ENCODE assay signal across 18 mouse cellular contexts in genomic region chr2:42059986-42060385, GRCm38 (mm10).
A peak's percentile ranks its signal among the peaks of the same experiment; 100 is the strongest.
DNase-seq lines count a peak whose midpoint lies in the region.
"Had no signal": no experiment of that assay in that cellular context is flagged by ENCODE, and none has a peak within 500 bp of the region (broad histone marks: within the 10 kb centered on the region; RNA-seq: fewer than 3 reads in every experiment).

No protein-coding gene starts in this region.

- intact Hi-C loops in left cerebral cortex, postnatal 10 days (cut with DNase I) = no loop called here

- peak; percentile 6 to 19 for DNase-seq in left cerebral cortex, adult 18-20 months (ENCODE audit: low spot score in 2 of 2)
- no peak for DNase-seq in left cerebral cortex, postnatal 10 days (ENCODE audit: extremely low spot score in 1 of 2, low spot score in 2 of 2)
- peak; percentile 24 to 40 for DNase-seq in right cerebral cortex, adult 2 months (ENCODE audit: low spot score in 2 of 2)
- DNase-seq in right cerebral cortex, postnatal 14 days = no peak
- peak; percentile 2 for DNase-seq in right cerebral cortex, postnatal 36 days (ENCODE audit: low spot score in 2 of 2)
- no peak for DNase-seq in natural killer cell, adult 2 months (ENCODE audit: low spot score in 2 of 2)
- DNase-seq: adrenal gland, postnatal 10 days; adrenal gland, postnatal 36 days; B cell, adult 2 months; cerebellum, adult 11 months; cerebellum, adult 8-10 months; cerebellum, postnatal 10 days; cerebellum, postnatal 36 days; embryo, embryonic 11 days; gastrocnemius, postnatal 25 days; heart, adult 18-20 months; heart, postnatal 10 days; heart, postnatal 36 days had no signal

Comparison
In these comparisons a context has a peak if more than half of its experiments do, and no peak if none do; other contexts are left out.
1. DNase-seq: peak in left cerebral cortex, adult 18-20 months (2 of 2), right cerebral cortex, adult 2 months (2 of 2) and right cerebral cortex, postnatal 36 days (2 of 2); none in left cerebral cortex, postnatal 10 days (0 of 2), right cerebral cortex, postnatal 14 days (single experiment) and natural killer cell, adult 2 months (0 of 2).